Mouse (Mus musculus) liver, embryonic 14.5 days (tissue): Measurements from ENCODE around the gene Ccdc86. TPM values are rescaled to one million over a fixed set of nuclear protein-coding genes. Genes with fewer than 3 reads are reported as not detected.

Experiments used
- ATAC-seq: fragments of 200-750 bp; cut with Nextera tagmentation; 2 replicates; pipeline ENCODE4 v1.8.0; 2017; ENCODE audit warnings: moderate number of reproducible peaks, mild to moderate bottlenecking, moderate library complexity; ENCODE audit not compliant: insufficient read depth
- DNase-seq, 3 experiments: peaks; one replicate each; pipeline ENCODE4 v3.0.0-alpha.2; 2012 to 2013; ENCODE audit warnings: low read depth in 3 of 3, low spot score in 3 of 3
- H3K27ac ChIP-seq: fragments of 300-500 bp; sonication (generic); 2 replicates; pipeline ENCODE4 v1.5.1; 2014; ENCODE audit warnings: moderate library complexity, mild to moderate bottlenecking, control low read depth, inconsistent platforms
- H3K27me3 ChIP-seq: fragments of 300-500 bp; sonication (generic); 2 replicates; pipeline ENCODE4 v1.6.1; 2014; ENCODE audit warnings: mild to moderate bottlenecking, low read length, moderate library complexity; ENCODE audit not compliant: control insufficient read depth, insufficient read depth
- H3K36me3 ChIP-seq: fragments of 300-500 bp; sonication (generic); replicated peaks from 2 replicates; pipeline ENCODE4 v1.6.1; 2014; ENCODE audit warnings: low read depth; ENCODE audit not compliant: control insufficient read depth, insufficient read depth
- H3K4me1 ChIP-seq, 2 experiments: fragments of 200-500 bp in 1 of 2; fragments of 300-500 bp in 1 of 2; sonication (generic) in 1 of 2; replicated peaks; 2 replicates each; pipeline ENCODE4 v1.6.1; 2012 to 2014; ENCODE audit warnings: antibody characterized with exemption in 1 of 2, inconsistent platforms in 1 of 2, low read length in 1 of 2; ENCODE audit not compliant: control insufficient read depth in 2 of 2, insufficient read depth in 2 of 2
- H3K4me2 ChIP-seq: fragments of 300-500 bp; sonication (generic); 2 replicates; pipeline ENCODE4 v1.6.1; 2014; ENCODE audit warnings: low read depth, mild to moderate bottlenecking, control low read depth, moderate library complexity
- H3K4me3 ChIP-seq, 2 experiments: fragments of 200-500 bp in 1 of 2; fragments of 300-500 bp in 1 of 2; sonication (generic) in 1 of 2; 2 replicates each; pipeline ENCODE4 v1.5.1; 2012 to 2014; ENCODE audit warnings: low read depth in 2 of 2, low read length in 2 of 2, mild to moderate bottlenecking in 2 of 2, control low read depth in 1 of 2, inconsistent platforms in 1 of 2, moderate library complexity in 1 of 2; ENCODE audit not compliant: insufficient read depth in 1 of 2
- H3K9ac ChIP-seq: fragments of 300-500 bp; sonication (generic); replicated peaks from 2 replicates; pipeline ENCODE4 v1.6.1; 2014; ENCODE audit warnings: mild to moderate bottlenecking, control low read depth, moderate library complexity
- H3K9me3 ChIP-seq: fragments of 300-500 bp; sonication (generic); 2 replicates; pipeline ENCODE4 v1.6.1; 2016; ENCODE audit warnings: low read length, mixed read lengths; ENCODE audit not compliant: control insufficient read depth
- CTCF ChIP-seq: IDR thresholded peaks from 2 replicates; pipeline ENCODE4 v1.5.1; 2016; ENCODE audit warnings: antibody characterized with exemption, low read depth, control low read depth
- EP300 ChIP-seq: IDR thresholded peaks from 2 replicates; pipeline ENCODE4 v1.6.1; 2016; ENCODE audit warnings: antibody characterized with exemption, low read depth
- WGBS: fragments of 180-500 bp; shearing (Covaris S2); extraction: QIAGEN DNeasy Blood & Tissue Kit; methylation state at CpG from one replicate; pipeline ENCODE4 v1.1.7; 2014; ENCODE audit not compliant: insufficient replicate concordance; 5-methylcytosine and 5-hydroxymethylcytosine counted together
- polyA plus RNA-seq, 2 experiments: library from polyadenylated mRNA; depleted of rRNA in 1 of 2; stranded (reverse) in 1 of 2; unstranded in 1 of 2; fragments of >200 nt; fragmentation: Nextera tagmentation in 1 of 2; extraction: Ambion mirVana in 1 of 2; gene quantifications; 2 replicates each; pipeline versions ENCODE4 v1.2.1 to v1.2.3; 2012 to 2014

Gene Ccdc86
- polyA plus RNA-seq, 2 experiments: 4.9 to 10.6 TPM

- no peak for ATAC-seq
- Histone ChIP-seq H3K9ac (peak overlapping the region; percentile 84), H3K4me1 (peaks cover 8 to 17% of the 10 kb centered on the region in 2 experiments), H3K9me3 (no peaks in the 10 kb centered on the region), H3K4me2 (peak overlapping the region; percentile 81), H3K36me3 (peaks cover 30% of the 10 kb centered on the region), H3K27ac (no peak overlapping the region), H3K27me3 (no peaks in the 10 kb centered on the region), H3K4me3 (peak overlapping the region in 1 of 2 experiments; percentile 95; a peak in 2 of 4 replicates)
- 53% methylated on average over 7 of the region's 7 CpGs for WGBS
- no peak for DNase-seq
- TF ChIP-seq CTCF (no peak), EP300 (no peak)
Measured at GRCm38 (mm10) chr19:10896849-10897248, 52.2 kb downstream of the Ccdc86 start.

GRCm38 (mm10) chr19:10895708-10896107 lies 53.4 kb downstream of the Ccdc86 start:
- Histone ChIP-seq H3K9ac (peak overlapping the region; percentile 84), H3K27ac (no peak overlapping the region), H3K9me3 (no peaks in the 10 kb centered on the region), H3K4me3 (peak overlapping the region; percentile 87 to 95), H3K4me2 (peak overlapping the region; percentile 81), H3K36me3 (peaks cover 20% of the 10 kb centered on the region), H3K4me1 (peaks cover 8 to 17% of the 10 kb centered on the region in 2 experiments), H3K27me3 (no peaks in the 10 kb centered on the region)
- ATAC-seq: no peak
- WGBS: under 1% methylated on average over 16 of the region's 16 CpGs
- TF ChIP-seq CTCF (no peak), EP300 (no peak)
- no peak for DNase-seq

- Histone ChIP-seq H3K27ac (peak within 1 kb of the TSS; percentile 62), H3K4me3 (peak within 1 kb of the TSS; percentile 87 to 95), H3K9me3 (no peaks in the 10 kb centered on the region), H3K36me3 (peaks cover 13% of the 10 kb centered on the region), H3K4me2 (peak within 1 kb of the TSS; percentile 81), H3K4me1 (peaks cover 8 to 17% of the 10 kb centered on the region in 2 experiments), H3K9ac (peak within 1 kb of the TSS; percentile 84), H3K27me3 (no peaks in the 10 kb centered on the region)
- TF ChIP-seq CTCF (0 out of 2 replicates have a peak, but pooled peaks have one; percentile 23), EP300 (no peak)
- DNase-seq (peak; percentile 95 to 96 (median 96)), ATAC-seq (peak; percentile 96)
- under 1% methylated on average over 43 of the region's 43 CpGs for WGBS
Measured at GRCm38 (mm10) chr19:10895016-10895528, 54.0 kb downstream of the Ccdc86 start, which contains the start of gene Prpf19. Gene Prpf19 (plus strand): TSS chr19:10895231.

- ATAC-seq (no peak), DNase-seq (no peak)
- Histone ChIP-seq H3K27ac (no peak overlapping the region), H3K9ac (no peak overlapping the region), H3K4me3 (no peak overlapping the region), H3K9me3 (no peaks in the 10 kb centered on the region), H3K4me1 (peaks cover 8 to 15% of the 10 kb centered on the region in 2 experiments), H3K36me3 (no peaks in the 10 kb centered on the region; the same call in 1 of the 2 replicates), H3K4me2 (no peak overlapping the region), H3K27me3 (no peaks in the 10 kb centered on the region)
- TF ChIP-seq CTCF (no peak), EP300 (no peak)
- WGBS: 70% methylated on average over 3 of the region's 3 CpGs
Measured at GRCm38 (mm10) chr19:10892201-10892600, 56.9 kb downstream of the Ccdc86 start.

Other genes starting within 250 kb of the Ccdc86 start
- 0.02 and 0.13 TPM in 2 replicates for gene Cd5, start 210.3 kb downstream of the Ccdc86 start, polyA plus RNA-seq (2012; rRNA removed)
- 0.04 TPM in 1 of 2 replicates, not detected in the other for gene Cd5, start 210.3 kb downstream of the Ccdc86 start, polyA plus RNA-seq (2014; fragmentation: Nextera tagmentation; extraction: Ambion mirVana)
- gene Cd6, start 119.2 kb downstream of the Ccdc86 start, polyA plus RNA-seq (2012; rRNA removed): not detected in 2 replicates
- gene Cd6, start 119.2 kb downstream of the Ccdc86 start, polyA plus RNA-seq (2014; fragmentation: Nextera tagmentation; extraction: Ambion mirVana): 0.05 TPM in 1 of 2 replicates, not detected in the other
- gene Slc15a3, start 109.5 kb downstream of the Ccdc86 start, polyA plus RNA-seq (2012; rRNA removed): 3.7 and 3.8 TPM in 2 replicates
- 0.90 and 1.4 TPM in 2 replicates for gene Slc15a3, start 109.5 kb downstream of the Ccdc86 start, polyA plus RNA-seq (2014; fragmentation: Nextera tagmentation; extraction: Ambion mirVana)
- gene Tmem132a, start 79.3 kb downstream of the Ccdc86 start, polyA plus RNA-seq (2012; rRNA removed): 2.5 and 2.8 TPM in 2 replicates
- 1.6 and 2.2 TPM in 2 replicates for gene Tmem132a, start 79.3 kb downstream of the Ccdc86 start, polyA plus RNA-seq (2014; fragmentation: Nextera tagmentation; extraction: Ambion mirVana)
- 10.9 and 11.1 TPM in 2 replicates for gene Tmem109, start 67.3 kb downstream of the Ccdc86 start, polyA plus RNA-seq (2012; rRNA removed)
- 16.1 and 16.5 TPM in 2 replicates for gene Tmem109, start 67.3 kb downstream of the Ccdc86 start, polyA plus RNA-seq (2014; fragmentation: Nextera tagmentation; extraction: Ambion mirVana)
- gene Prpf19, start 54.0 kb downstream of the Ccdc86 start, polyA plus RNA-seq (2012; rRNA removed): 108 and 117 TPM in 2 replicates
- 15.7 and 19.1 TPM in 2 replicates for gene Prpf19, start 54.0 kb downstream of the Ccdc86 start, polyA plus RNA-seq (2014; fragmentation: Nextera tagmentation; extraction: Ambion mirVana)
- not detected in 2 replicates for gene Zp1, start 28.6 kb downstream of the Ccdc86 start, polyA plus RNA-seq (2012; rRNA removed)
- gene Zp1, start 28.6 kb downstream of the Ccdc86 start, polyA plus RNA-seq (2014; fragmentation: Nextera tagmentation; extraction: Ambion mirVana): not detected in 2 replicates
- 0.02 and 0.04 TPM in 2 replicates for gene Ptgdr2, start 12.1 kb downstream of the Ccdc86 start, polyA plus RNA-seq (2012; rRNA removed)
- gene Ptgdr2, start 12.1 kb downstream of the Ccdc86 start, polyA plus RNA-seq (2014; fragmentation: Nextera tagmentation; extraction: Ambion mirVana): 0.05 and 0.09 TPM in 2 replicates
- not detected in 2 replicates for gene Ms4a10, start 25.4 kb upstream of the Ccdc86 start, polyA plus RNA-seq (2012; rRNA removed)
- 0.23 TPM in 1 of 2 replicates, not detected in the other for gene Ms4a10, start 25.4 kb upstream of the Ccdc86 start, polyA plus RNA-seq (2014; fragmentation: Nextera tagmentation; extraction: Ambion mirVana)
- not detected in 2 replicates for gene Ms4a15, start 44.0 kb upstream of the Ccdc86 start, polyA plus RNA-seq (2012; rRNA removed)
- not detected in 2 replicates for gene Ms4a15, start 44.0 kb upstream of the Ccdc86 start, polyA plus RNA-seq (2014; fragmentation: Nextera tagmentation; extraction: Ambion mirVana)
- 0.02 TPM in 1 of 2 replicates, not detected in the other for gene Ms4a18, start 68.8 kb upstream of the Ccdc86 start, polyA plus RNA-seq (2012; rRNA removed)
- gene Ms4a18, start 68.8 kb upstream of the Ccdc86 start, polyA plus RNA-seq (2014; fragmentation: Nextera tagmentation; extraction: Ambion mirVana): not detected in 2 replicates
- gene Ms4a8a, start 131.8 kb upstream of the Ccdc86 start, polyA plus RNA-seq (2012; rRNA removed): 0.08 and 0.25 TPM in 2 replicates
- 0.11 TPM in 1 of 2 replicates, not detected in the other for gene Ms4a8a, start 131.8 kb upstream of the Ccdc86 start, polyA plus RNA-seq (2014; fragmentation: Nextera tagmentation; extraction: Ambion mirVana)
- gene 1700017D01Rik, start 181.6 kb upstream of the Ccdc86 start, polyA plus RNA-seq (2012; rRNA removed): not detected in 2 replicates
- not detected in 2 replicates for gene 1700017D01Rik, start 181.6 kb upstream of the Ccdc86 start, polyA plus RNA-seq (2014; fragmentation: Nextera tagmentation; extraction: Ambion mirVana)
- gene 1700025F22Rik, start 216.1 kb upstream of the Ccdc86 start, polyA plus RNA-seq (2012; rRNA removed): not detected in 2 replicates
- not detected in 2 replicates for gene 1700025F22Rik, start 216.1 kb upstream of the Ccdc86 start, polyA plus RNA-seq (2014; fragmentation: Nextera tagmentation; extraction: Ambion mirVana)
- not detected in 2 replicates for gene Ms4a13, start 247.5 kb upstream of the Ccdc86 start, polyA plus RNA-seq (2012; rRNA removed)
- gene Ms4a13, start 247.5 kb upstream of the Ccdc86 start, polyA plus RNA-seq (2014; fragmentation: Nextera tagmentation; extraction: Ambion mirVana): not detected in 2 replicates